Mouse (Mus musculus) liver, postnatal 0 days (tissue): ENCODE data around the gene Itgb1bp2. TPM values are rescaled to one million over a fixed set of nuclear protein-coding genes. Genes with fewer than 3 reads are reported as not detected.

Experiments
- ATAC-seq: fragments of 200-750 bp; cut with Nextera tagmentation; 2 replicates; pipeline ENCODE4 v1.8.0; 2017; ENCODE audit warnings: mild to moderate bottlenecking, moderate library complexity
- DNase-seq: peaks from one replicate; pipeline ENCODE4 v3.0.0-alpha.2; 2016
- H3K27ac ChIP-seq: fragments of 300-500 bp; sonication (generic); 2 replicates; pipeline ENCODE4 v1.5.1; 2014; ENCODE audit warnings: antibody characterized with exemption, moderate library complexity, mild to moderate bottlenecking, low read depth
- H3K27me3 ChIP-seq: fragments of 300-500 bp; sonication (generic); 2 replicates; pipeline ENCODE4 v1.6.1; 2014; ENCODE audit warnings: low read length, control low read depth, mixed read lengths; ENCODE audit not compliant: insufficient read depth
- H3K36me3 ChIP-seq: fragments of 300-500 bp; sonication (generic); replicated peaks from 2 replicates; pipeline ENCODE4 v1.6.1; 2014; ENCODE audit warnings: mild to moderate bottlenecking, control low read depth, low read length, moderate library complexity, mixed read lengths; ENCODE audit not compliant: insufficient read depth
- H3K4me1 ChIP-seq: fragments of 300-500 bp; sonication (generic); 2 replicates; pipeline ENCODE4 v1.6.1; 2014; ENCODE audit warnings: antibody characterized with exemption, mild to moderate bottlenecking, control low read depth; ENCODE audit not compliant: insufficient read depth
- H3K4me2 ChIP-seq: fragments of 300-500 bp; sonication (generic); 2 replicates; pipeline ENCODE4 v1.6.1; 2014; ENCODE audit warnings: low read depth, mild to moderate bottlenecking, low read length, moderate library complexity, mixed read lengths
- H3K4me3 ChIP-seq: fragments of 300-500 bp; sonication (generic); 2 replicates; pipeline ENCODE4 v1.5.1; 2014; ENCODE audit warnings: low read depth, low read length
- H3K9ac ChIP-seq: fragments of 300-500 bp; sonication (generic); replicated peaks from 2 replicates; pipeline ENCODE4 v1.6.1; 2014; ENCODE audit warnings: mild to moderate bottlenecking, moderate library complexity
- H3K9me3 ChIP-seq: fragments of 300-500 bp; sonication (generic); 2 replicates; pipeline ENCODE4 v1.6.1; 2016; ENCODE audit warnings: mild to moderate bottlenecking, control low read depth, low read length, mixed read lengths
- CTCF ChIP-seq: sonication (generic); IDR thresholded peaks from 2 replicates; pipeline ENCODE4 v1.5.1; 2016; ENCODE audit warnings: antibody characterized with exemption, low read depth
- EP300 ChIP-seq: IDR thresholded peaks from 2 replicates; pipeline ENCODE4 v1.6.1; 2016; ENCODE audit warnings: antibody characterized with exemption, low read depth, mild to moderate bottlenecking
- WGBS: fragments of 180-500 bp; shearing (Covaris S2); extraction: QIAGEN DNeasy Blood & Tissue Kit; methylation state at CpG from one replicate; pipeline ENCODE4 v1.1.7; 2014; ENCODE audit not compliant: insufficient replicate concordance; 5-methylcytosine and 5-hydroxymethylcytosine counted together
- polyA plus RNA-seq: library from polyadenylated mRNA; unstranded; fragments of >200 nt; fragmentation: Nextera tagmentation; extraction: Ambion mirVana; gene quantifications from 2 replicates; pipeline ENCODE4 v1.2.1, GENCODE M21; 2015

Gene Itgb1bp2
- polyA plus RNA-seq, 1 experiment from 2014 or later = 0.45 TPM

- WGBS = 5% methylated on average over 1 of the region's 1 CpGs
- DNase-seq = peak; percentile 27
- TF ChIP-seq CTCF (peak; percentile 62), EP300 (no peak)
- Histone ChIP-seq H3K4me1 (peaks cover 10% of the 10 kb centered on the region), H3K36me3 (0 out of 2 replicates have a peak, but pooled peaks cover 6% of the 10 kb centered on the region), H3K27me3 (no peaks in the 10 kb centered on the region), H3K27ac (no peak overlapping the region; the same call in 1 of the 2 replicates), H3K4me2 (peak overlapping the region; percentile 71; the same call in 1 of the 2 replicates), H3K9ac (no peak overlapping the region), H3K4me3 (no peak overlapping the region), H3K9me3 (no peaks in the 10 kb centered on the region)
- ATAC-seq = no peak
Observed at GRCm38 (mm10) chrX:101427774-101428173, 21.1 kb upstream of the Itgb1bp2 start.

- ATAC-seq (peak; percentile 2; the same call in 1 of the 2 replicates), DNase-seq (no peak)
- Histone ChIP-seq H3K4me2 (peak overlapping the region; percentile 71), H3K4me1 (peaks cover 10% of the 10 kb centered on the region), H3K27ac (peak overlapping the region; percentile 90), H3K9ac (no peak overlapping the region; the same call in 1 of the 2 replicates), H3K36me3 (peaks cover 6% of the 10 kb centered on the region; the same call in 1 of the 2 replicates), H3K4me3 (peak overlapping the region; percentile 73), H3K9me3 (no peaks in the 10 kb centered on the region), H3K27me3 (no peaks in the 10 kb centered on the region)
- 27% methylated on average over 7 of the region's 7 CpGs for WGBS
- no peak for TF ChIP-seq CTCF
- TF ChIP-seq EP300 = no peak
Observed at GRCm38 (mm10) chrX:101428785-101429141, 20.1 kb upstream of the Itgb1bp2 start.

- Histone ChIP-seq H3K27ac (peak within 1 kb of the TSS; percentile 90), H3K36me3 (peaks cover 6% of the 10 kb centered on the region; the same call in 1 of the 2 replicates), H3K9ac (peak within 1 kb of the TSS; percentile 84), H3K4me2 (peak within 1 kb of the TSS; percentile 71), H3K27me3 (no peaks in the 10 kb centered on the region), H3K4me1 (peaks cover 10% of the 10 kb centered on the region), H3K9me3 (no peaks in the 10 kb centered on the region), H3K4me3 (peak within 1 kb of the TSS; percentile 73)
- peak; percentile 50 for TF ChIP-seq CTCF
- peak; percentile 24; the same call in 1 of the 2 replicates for TF ChIP-seq EP300
- WGBS = 22% methylated on average over 48 of the region's 51 CpGs
- ATAC-seq (peak; percentile 94), DNase-seq (peak; percentile 89)
Observed at GRCm38 (mm10) chrX:101429142-101429949, 19.5 kb upstream of the Itgb1bp2 start, which contains the start of gene Nono. Gene Nono (plus strand): TSS chrX:101429318.

- Histone ChIP-seq H3K9me3 (no peaks in the 10 kb centered on the region), H3K9ac (peak overlapping the region; percentile 84), H3K4me2 (peak overlapping the region; percentile 71), H3K4me3 (peak overlapping the region; percentile 73), H3K27me3 (no peaks in the 10 kb centered on the region), H3K27ac (peak overlapping the region; percentile 90), H3K4me1 (peaks cover 10% of the 10 kb centered on the region), H3K36me3 (peaks cover 6% of the 10 kb centered on the region; the same call in 1 of the 2 replicates)
- WGBS = 19% methylated on average over 14 of the region's 14 CpGs
- TF ChIP-seq CTCF (no peak), EP300 (no peak)
- ATAC-seq (peak; percentile 52), DNase-seq (peak; percentile 24)
Observed at GRCm38 (mm10) chrX:101429976-101430375, 18.9 kb upstream of the Itgb1bp2 start.

GRCm38 (mm10) chrX:101451147-101451546 is 2.3 kb downstream of the Itgb1bp2 start:
- Histone ChIP-seq H3K9ac (no peak overlapping the region), H3K36me3 (peaks cover 22% of the 10 kb centered on the region), H3K4me1 (no peaks in the 10 kb centered on the region), H3K9me3 (no peaks in the 10 kb centered on the region), H3K4me3 (no peak overlapping the region), H3K27ac (no peak overlapping the region), H3K4me2 (no peak overlapping the region), H3K27me3 (0 out of 2 replicates have a peak, but pooled peaks cover 5% of the 10 kb centered on the region)
- WGBS = 38% methylated on average over 1 of the region's 1 CpGs
- DNase-seq (no peak), ATAC-seq (no peak)
- no peak for TF ChIP-seq CTCF
- no peak for TF ChIP-seq EP300

DNA sequence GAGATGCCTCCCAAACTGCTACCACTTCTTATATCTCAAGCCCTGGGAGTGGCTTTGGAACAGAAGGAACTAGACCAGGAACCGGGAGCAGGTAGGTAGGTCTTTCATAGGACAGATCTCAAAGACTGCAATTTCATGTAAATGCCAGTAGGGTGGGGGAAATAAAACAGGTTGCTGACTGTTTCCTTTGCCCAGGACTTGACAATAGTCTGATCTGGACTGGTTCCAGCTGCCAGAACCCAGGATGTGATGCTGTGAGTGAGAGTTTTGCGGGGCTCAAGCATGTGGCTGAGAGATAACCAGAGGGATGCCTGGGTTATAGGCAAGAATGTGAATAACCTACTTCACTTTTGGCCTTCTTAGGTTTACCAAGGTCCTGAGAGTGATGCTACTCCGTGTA is 2.7 kb downstream of the Itgb1bp2 start:
- Histone ChIP-seq H3K4me2 (no peak overlapping the region), H3K4me3 (no peak overlapping the region), H3K9me3 (no peaks in the 10 kb centered on the region), H3K27me3 (0 out of 2 replicates have a peak, but pooled peaks cover 5% of the 10 kb centered on the region), H3K27ac (no peak overlapping the region), H3K36me3 (peaks cover 18% of the 10 kb centered on the region), H3K4me1 (no peaks in the 10 kb centered on the region), H3K9ac (no peak overlapping the region)
- WGBS = 66% methylated on average over 3 of the region's 3 CpGs
- ATAC-seq (no peak), DNase-seq (no peak)
- TF ChIP-seq EP300 (no peak), CTCF (no peak)
